Mouse (Mus musculus): ENCODE measurements around the gene Notch1. TPM values are rescaled to one million over a fixed set of nuclear protein-coding genes. Genes with fewer than 3 reads are reported as not detected.

Gene Notch1
- polyA plus RNA-seq, 2 experiments = 1.7 to 2.1 TPM

DNA sequence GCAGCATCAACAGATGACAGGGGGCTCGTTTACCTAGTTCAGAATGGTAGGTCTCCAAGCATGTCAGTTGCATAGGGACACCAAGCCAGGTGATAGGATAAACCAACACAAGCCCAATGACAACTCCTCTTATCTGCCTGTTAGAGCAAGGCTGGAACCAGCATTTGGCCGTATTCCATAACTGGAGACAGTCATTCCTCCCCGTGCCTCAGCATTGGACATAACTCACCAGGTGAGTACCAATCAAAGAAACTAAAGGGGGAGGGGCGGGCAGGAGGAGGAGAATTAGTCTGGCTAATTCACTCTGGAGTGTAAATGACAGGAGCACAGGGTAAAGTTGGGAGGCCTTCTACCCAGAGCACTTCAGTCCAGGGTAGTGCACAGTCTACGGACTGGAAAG lies 21.5 kb downstream of the Notch1 start:
- Histone ChIP-seq H3K27me3 (ENCODE audit: control insufficient read depth, insufficient read depth, low read length) (no peaks in the 10 kb centered on the region), H3K27ac (no peak overlapping the region), H3K4me2 (ENCODE audit: low read depth) (no peak overlapping the region), H3K9ac (replicated peaks) (no peak overlapping the region), H3K36me3 (replicated peaks; ENCODE audit: control insufficient read depth, insufficient read depth, low read depth) (no peaks in the 10 kb centered on the region), H3K4me1 (replicated peaks; ENCODE audit: control insufficient read depth in 2 of 2, insufficient read depth in 2 of 2, low read length in 1 of 2) (peaks cover 0 to 15% of the 10 kb centered on the region in 2 experiments; a peak in 2 of 4 replicates), H3K4me3 (ENCODE audit: insufficient read depth in 1 of 2, low read depth in 2 of 2, low read length in 2 of 2) (no peak overlapping the region), H3K9me3 (ENCODE audit: control insufficient read depth, low read length) (no peaks in the 10 kb centered on the region)
- WGBS (ENCODE audit: insufficient replicate concordance) = 51% methylated on average over 5 of the region's 5 CpGs
- no peak for DNase-seq (ENCODE audit: low read depth in 3 of 3, low spot score in 3 of 3)
- no peak for TF ChIP-seq CTCF (IDR thresholded peaks at IDR 0.05; ENCODE audit: low read depth)
- no peak for TF ChIP-seq EP300 (IDR thresholded peaks at IDR 0.05; ENCODE audit: low read depth)
- no peak for ATAC-seq (ENCODE audit: insufficient read depth)

DNA sequence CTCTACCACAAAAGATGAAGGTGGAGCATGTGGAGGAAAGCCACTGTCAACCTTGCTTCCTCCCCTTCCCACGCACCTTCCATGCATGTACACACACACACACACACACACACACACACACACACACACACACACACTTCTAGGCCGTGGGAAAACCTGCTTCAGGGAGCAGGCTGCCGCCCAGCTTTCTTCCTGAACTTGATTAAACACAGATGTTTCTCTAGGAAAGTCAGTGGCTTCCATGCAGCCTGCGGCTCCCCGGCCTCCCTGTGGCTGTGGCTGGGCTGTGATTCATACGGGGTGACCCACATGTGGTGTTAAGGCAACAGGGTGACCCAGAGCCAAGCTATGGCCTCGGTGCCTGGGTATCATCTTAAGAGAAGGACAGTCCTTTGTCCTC lies 22.1 kb downstream of the Notch1 start:
- H3K9ac ChIP-seq (replicated peaks) = no peak overlapping the region

DNA sequence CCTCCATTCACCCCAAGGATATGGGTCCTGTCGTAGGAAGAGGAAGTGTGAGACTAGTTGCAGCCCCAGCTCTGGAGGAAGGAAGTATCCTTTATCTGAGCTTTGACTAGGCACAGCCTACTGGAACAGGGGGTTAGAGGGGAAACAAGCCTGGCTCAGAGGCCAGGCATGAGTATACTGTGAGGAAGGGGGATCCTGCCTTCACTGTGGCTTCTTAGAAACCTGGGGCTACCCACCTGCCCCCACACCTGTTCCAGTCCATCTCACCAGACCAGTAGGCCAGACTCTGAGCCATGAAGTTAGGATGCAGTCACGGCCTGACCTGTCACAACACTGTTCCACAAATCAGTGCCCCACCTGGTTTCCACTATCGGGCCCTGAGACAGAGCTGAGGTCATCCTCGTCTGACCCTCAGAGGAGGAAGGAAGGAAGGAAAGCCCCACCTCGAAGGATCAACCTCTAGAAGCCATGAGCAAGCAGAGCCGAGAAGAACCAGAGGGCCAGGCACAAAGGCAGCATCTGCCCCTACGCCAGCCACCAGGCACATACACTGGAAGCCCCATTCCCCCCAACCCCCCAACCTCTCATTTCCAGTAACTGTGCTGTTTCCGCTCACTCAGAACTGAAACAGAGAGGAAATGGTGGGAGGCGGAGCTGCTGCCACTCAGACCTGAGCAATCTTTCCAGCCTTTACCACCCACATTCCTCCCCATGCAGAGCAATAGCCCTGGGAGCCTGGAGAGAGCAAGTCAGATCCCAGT lies 23.3 kb downstream of the Notch1 start:
- H3K4me2 ChIP-seq (ENCODE audit: low read depth) = peak overlapping the region; percentile 22
- H3K27ac ChIP-seq = no peak overlapping the region
- ATAC-seq (ENCODE audit: insufficient read depth) = 0 out of 2 replicates have a peak, but pooled peaks have one; percentile 7
- no peak overlapping the region for H3K9ac ChIP-seq (replicated peaks)
- WGBS (ENCODE audit: insufficient replicate concordance) = 15% methylated on average over 9 of the region's 9 CpGs
- no peaks in the 10 kb centered on the region for H3K27me3 ChIP-seq (ENCODE audit: control insufficient read depth, insufficient read depth, low read length)
- H3K4me1 ChIP-seq (replicated peaks; ENCODE audit: control insufficient read depth in 2 of 2, insufficient read depth in 2 of 2, low read length in 1 of 2) = peaks cover 0 to 12% of the 10 kb centered on the region in 2 experiments; a peak in 2 of 4 replicates
- no peaks in the 10 kb centered on the region for H3K9me3 ChIP-seq (ENCODE audit: control insufficient read depth, low read length)
- H3K4me3 ChIP-seq (ENCODE audit: insufficient read depth in 1 of 2, low read depth in 2 of 2, low read length in 2 of 2) = no peak overlapping the region
- H3K36me3 ChIP-seq (replicated peaks; ENCODE audit: control insufficient read depth, insufficient read depth, low read depth) = no peaks in the 10 kb centered on the region
- TF ChIP-seq CTCF (IDR thresholded peaks at IDR 0.05; ENCODE audit: low read depth) (no peak), EP300 (IDR thresholded peaks at IDR 0.05; ENCODE audit: low read depth) (no peak)
- DNase-seq (ENCODE audit: low read depth in 3 of 3, low spot score in 3 of 3) = no peak

More for the DNA sequence above, 22.1 kb downstream of the Notch1 start:
- no peaks in the 10 kb centered on the region for H3K27me3 ChIP-seq (ENCODE audit: control insufficient read depth, insufficient read depth, low read length)
- no peak overlapping the region for H3K27ac ChIP-seq
- H3K4me3 ChIP-seq (ENCODE audit: insufficient read depth in 1 of 2, low read depth in 2 of 2, low read length in 2 of 2) = no peak overlapping the region
- H3K9me3 ChIP-seq (ENCODE audit: control insufficient read depth, low read length) = no peaks in the 10 kb centered on the region
- 40% methylated on average over 7 of the region's 7 CpGs for WGBS (ENCODE audit: insufficient replicate concordance)
- TF ChIP-seq EP300 (IDR thresholded peaks at IDR 0.05; ENCODE audit: low read depth) = no peak
- no peak for TF ChIP-seq CTCF (IDR thresholded peaks at IDR 0.05; ENCODE audit: low read depth)
- no peak overlapping the region for H3K4me2 ChIP-seq (ENCODE audit: low read depth)
- no peak for DNase-seq (ENCODE audit: low read depth in 3 of 3, low spot score in 3 of 3)
- ATAC-seq (ENCODE audit: insufficient read depth) = no peak
- H3K4me1 ChIP-seq (replicated peaks; ENCODE audit: control insufficient read depth in 2 of 2, insufficient read depth in 2 of 2, low read length in 1 of 2) = peaks cover 0 to 12% of the 10 kb centered on the region in 2 experiments; a peak in 2 of 4 replicates
- H3K36me3 ChIP-seq (replicated peaks; ENCODE audit: control insufficient read depth, insufficient read depth, low read depth) = no peaks in the 10 kb centered on the region

DNA sequence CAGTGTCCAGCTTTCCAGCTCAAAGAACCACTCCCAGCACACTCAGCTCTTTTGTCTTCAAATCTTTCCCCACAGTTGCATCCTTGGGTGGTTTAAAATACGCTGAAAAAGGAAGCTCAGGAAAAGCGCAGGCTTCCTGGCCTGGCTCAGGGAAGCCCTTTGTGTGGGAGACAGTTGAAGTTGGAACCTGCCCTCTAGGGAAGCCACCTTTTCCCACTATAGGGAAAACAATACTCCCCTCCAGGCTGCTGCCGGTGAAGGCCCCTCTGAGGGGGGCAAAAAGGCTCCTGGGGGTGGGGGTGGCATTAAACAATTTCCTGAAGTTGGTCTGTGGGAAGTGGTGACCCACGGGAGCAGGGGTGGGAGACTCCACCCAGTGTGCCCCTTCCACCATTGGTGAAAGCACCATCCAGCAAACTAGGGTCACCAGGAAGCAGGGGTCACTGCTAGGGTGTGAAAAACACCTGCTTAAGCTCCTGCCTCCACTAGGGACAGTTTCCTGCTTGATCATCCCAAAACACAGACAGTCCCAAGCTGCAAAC lies 25.6 kb downstream of the Notch1 start:
- TF ChIP-seq EP300 (IDR thresholded peaks at IDR 0.05; ENCODE audit: low read depth) (no peak), CTCF (IDR thresholded peaks at IDR 0.05; ENCODE audit: low read depth) (no peak)
- no peaks in the 10 kb centered on the region for H3K36me3 ChIP-seq (replicated peaks; ENCODE audit: control insufficient read depth, insufficient read depth, low read depth)
- no peak overlapping the region for H3K27ac ChIP-seq
- ATAC-seq (ENCODE audit: insufficient read depth) (no peak), DNase-seq (ENCODE audit: low read depth in 3 of 3, low spot score in 3 of 3) (no peak)
- WGBS (ENCODE audit: insufficient replicate concordance) = 28% methylated on average over 4 of the region's 4 CpGs
- no peaks in the 10 kb centered on the region; the same call in 1 of the 2 replicates for H3K27me3 ChIP-seq (ENCODE audit: control insufficient read depth, insufficient read depth, low read length)
- no peak overlapping the region for H3K4me2 ChIP-seq (ENCODE audit: low read depth)
- peaks cover 0 to 13% of the 10 kb centered on the region in 2 experiments; a peak in 2 of 4 replicates for H3K4me1 ChIP-seq (replicated peaks; ENCODE audit: control insufficient read depth in 2 of 2, insufficient read depth in 2 of 2, low read length in 1 of 2)
- no peaks in the 10 kb centered on the region for H3K9me3 ChIP-seq (ENCODE audit: control insufficient read depth, low read length)
- H3K9ac ChIP-seq (replicated peaks) = no peak overlapping the region
- no peak overlapping the region for H3K4me3 ChIP-seq (ENCODE audit: insufficient read depth in 1 of 2, low read depth in 2 of 2, low read length in 2 of 2)

DNA sequence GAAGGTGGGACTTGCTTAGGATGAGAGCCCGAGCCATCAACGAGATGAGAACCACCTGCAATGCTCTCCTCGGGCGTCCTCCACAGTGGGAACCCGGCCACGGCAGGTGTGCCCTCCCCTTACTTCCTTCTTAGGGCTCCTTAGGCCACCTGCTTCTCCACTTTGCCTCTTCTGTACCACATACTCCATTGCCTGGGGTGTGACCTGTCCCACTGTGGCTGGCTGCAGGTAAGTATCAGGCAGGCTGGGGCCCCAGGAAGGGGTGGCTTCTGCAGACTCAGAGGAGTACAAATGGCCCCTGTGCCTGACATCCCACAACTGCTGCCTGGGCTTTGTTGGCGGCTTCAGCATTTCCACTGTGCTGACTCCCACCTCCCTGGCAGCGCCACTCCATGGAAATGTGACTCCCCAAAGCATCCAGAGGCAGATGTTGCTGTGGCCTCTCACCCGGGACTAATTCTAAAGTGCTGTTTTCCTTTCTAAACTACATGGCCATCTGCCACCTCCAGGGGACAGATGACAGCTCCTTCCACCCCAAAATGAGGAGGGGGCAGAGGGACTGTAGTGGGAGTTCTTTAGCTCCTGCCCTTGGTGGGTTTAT lies 27.8 kb downstream of the Notch1 start:
- Histone ChIP-seq H3K36me3 (replicated peaks; ENCODE audit: control insufficient read depth, insufficient read depth, low read depth) (no peaks in the 10 kb centered on the region), H3K9me3 (ENCODE audit: control insufficient read depth, low read length) (no peaks in the 10 kb centered on the region), H3K27ac (no peak overlapping the region), H3K9ac (replicated peaks) (no peak overlapping the region), H3K4me2 (ENCODE audit: low read depth) (no peak overlapping the region), H3K4me3 (ENCODE audit: insufficient read depth in 1 of 2, low read depth in 2 of 2, low read length in 2 of 2) (no peak overlapping the region), H3K4me1 (replicated peaks; ENCODE audit: control insufficient read depth in 2 of 2, insufficient read depth in 2 of 2, low read length in 1 of 2) (peaks cover 0 to 4% of the 10 kb centered on the region in 2 experiments; a peak in 1 of 4 replicates), H3K27me3 (ENCODE audit: control insufficient read depth, insufficient read depth, low read length) (no peaks in the 10 kb centered on the region; the same call in 1 of the 2 replicates)
- no peak for DNase-seq (ENCODE audit: low read depth in 3 of 3, low spot score in 3 of 3)
- no peak for TF ChIP-seq CTCF (IDR thresholded peaks at IDR 0.05; ENCODE audit: low read depth)
- TF ChIP-seq EP300 (IDR thresholded peaks at IDR 0.05; ENCODE audit: low read depth) = no peak
- 61% methylated on average over 9 of the region's 9 CpGs for whole genome bisulfite sequencing (ENCODE audit: insufficient replicate concordance)
- no peak for ATAC-seq (ENCODE audit: insufficient read depth)

All from liver, embryonic 14.5 days (tissue).